Mouse (Mus musculus) erythroblast, embryonic 14.5 days (primary cell): Measurements from ENCODE around the gene Fzd4.

Source experiments
- GATA1 ChIP-seq: IDR thresholded peaks from 2 replicates; pipeline ENCODE4 v1.6.1; 2012; ENCODE audit warnings: low read length, inconsistent platforms, mixed read lengths
- TAL1 ChIP-seq: IDR thresholded peaks from 3 replicates; pipeline ENCODE4 v1.6.1; 2012; ENCODE audit warnings: low read length, inconsistent platforms, mixed read lengths

GRCm38 (mm10) chr7:89411346-89411745 lies 7.2 kb downstream of the Fzd4 start:
- TF ChIP-seq GATA1 (no peak), TAL1 (no peak)
